Mouse (Mus musculus) embryonic facial prominence, embryonic 14.5 days (tissue): Measurements from ENCODE around the gene Samd13. TPM values are rescaled to one million over a fixed set of nuclear protein-coding genes. Genes with fewer than 3 reads are reported as not detected.

ENCODE experiments used
- ATAC-seq: fragments of 200-750 bp; cut with Nextera tagmentation; 2 replicates; pipeline ENCODE4 v1.8.0; 2017; ENCODE audit warnings: low read depth, moderate number of reproducible peaks, moderate TSS enrichment
- DNase-seq: peaks from one replicate; pipeline ENCODE4 v3.0.0-alpha.2; 2015; ENCODE audit warnings: low spot score
- H3K27ac ChIP-seq: fragments of 300-500 bp; sonication (generic); replicated peaks from 2 replicates; pipeline ENCODE4 v1.5.1; 2014; ENCODE audit warnings: low read depth, mild to moderate bottlenecking, low read length, moderate library complexity
- H3K27me3 ChIP-seq: fragments of 300-500 bp; sonication (generic); replicated peaks from 2 replicates; pipeline ENCODE4 v1.6.1; 2014; ENCODE audit warnings: low read length; ENCODE audit not compliant: control insufficient read depth, insufficient read depth
- H3K36me3 ChIP-seq: fragments of 300-500 bp; sonication (generic); 2 replicates; pipeline ENCODE4 v1.6.1; 2014; ENCODE audit warnings: low read length, mixed read lengths; ENCODE audit not compliant: control insufficient read depth, insufficient read depth
- H3K4me1 ChIP-seq: fragments of 300-500 bp; sonication (generic); 2 replicates; pipeline ENCODE4 v1.6.1; 2014; ENCODE audit warnings: antibody characterized with exemption, low read length; ENCODE audit not compliant: control insufficient read depth, insufficient read depth
- H3K4me2 ChIP-seq: fragments of 300-500 bp; sonication (generic); 2 replicates; pipeline ENCODE4 v1.6.1; 2014; ENCODE audit warnings: low read depth, mild to moderate bottlenecking, low read length, moderate library complexity, mixed read lengths
- H3K4me3 ChIP-seq: fragments of 300-500 bp; sonication (generic); 2 replicates; pipeline ENCODE4 v1.5.1; 2014; ENCODE audit warnings: low read depth, mild to moderate bottlenecking, low read length
- H3K9ac ChIP-seq: fragments of 300-500 bp; sonication (generic); 2 replicates; pipeline ENCODE4 v1.6.1; 2014; ENCODE audit warnings: low read depth, mild to moderate bottlenecking, low read length, moderate library complexity, mixed read lengths
- H3K9me3 ChIP-seq: fragments of 300-500 bp; sonication (generic); 2 replicates; pipeline ENCODE4 v1.6.1; 2016; ENCODE audit warnings: low read length; ENCODE audit not compliant: control insufficient read depth
- WGBS: fragments of 180-500 bp; shearing (Covaris S2); extraction: QIAGEN DNeasy Blood & Tissue Kit; methylation state at CpG from one replicate; pipeline ENCODE4 v1.1.7; 2014; 5-methylcytosine and 5-hydroxymethylcytosine counted together
- polyA plus RNA-seq: library from polyadenylated mRNA; unstranded; fragments of >200 nt; fragmentation: Nextera tagmentation; extraction: Ambion mirVana; gene quantifications from 2 replicates; pipeline ENCODE4 v1.2.1, GENCODE M21; 2014

Samd13 gene
- polyA plus RNA-seq, 1 experiment from 2014 or later = 1.3 TPM

DNA sequence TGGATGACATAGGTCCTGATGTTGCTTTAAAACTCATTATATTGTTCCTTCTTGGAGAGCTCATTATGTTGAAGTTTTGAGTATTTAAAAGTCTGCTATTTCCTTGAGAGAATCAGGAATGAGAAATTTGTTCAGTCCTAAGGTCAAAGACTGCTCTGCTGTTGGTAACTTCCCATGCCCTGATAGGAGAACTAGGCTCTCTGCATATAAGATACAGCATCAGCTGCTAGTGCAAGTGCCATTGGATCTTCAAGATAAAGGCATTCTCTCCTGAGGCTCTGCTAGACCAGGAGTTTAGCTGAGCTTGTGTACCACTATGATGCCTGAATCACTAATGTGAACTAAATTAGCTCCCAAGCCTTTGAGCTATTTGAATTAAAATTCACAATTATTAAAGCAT lies 67.4 kb downstream of the Samd13 start:
- H3K27ac ChIP-seq = no peak overlapping the region
- DNase-seq (no peak), ATAC-seq (no peak)
- no peak overlapping the region for H3K4me2 ChIP-seq
- H3K27me3 ChIP-seq = no peaks in the 10 kb centered on the region
- no peak overlapping the region for H3K4me3 ChIP-seq
- no peaks in the 10 kb centered on the region for H3K9me3 ChIP-seq
- no peaks in the 10 kb centered on the region for H3K36me3 ChIP-seq
- H3K9ac ChIP-seq = no peak overlapping the region
- H3K4me1 ChIP-seq = no peaks in the 10 kb centered on the region

DNA sequence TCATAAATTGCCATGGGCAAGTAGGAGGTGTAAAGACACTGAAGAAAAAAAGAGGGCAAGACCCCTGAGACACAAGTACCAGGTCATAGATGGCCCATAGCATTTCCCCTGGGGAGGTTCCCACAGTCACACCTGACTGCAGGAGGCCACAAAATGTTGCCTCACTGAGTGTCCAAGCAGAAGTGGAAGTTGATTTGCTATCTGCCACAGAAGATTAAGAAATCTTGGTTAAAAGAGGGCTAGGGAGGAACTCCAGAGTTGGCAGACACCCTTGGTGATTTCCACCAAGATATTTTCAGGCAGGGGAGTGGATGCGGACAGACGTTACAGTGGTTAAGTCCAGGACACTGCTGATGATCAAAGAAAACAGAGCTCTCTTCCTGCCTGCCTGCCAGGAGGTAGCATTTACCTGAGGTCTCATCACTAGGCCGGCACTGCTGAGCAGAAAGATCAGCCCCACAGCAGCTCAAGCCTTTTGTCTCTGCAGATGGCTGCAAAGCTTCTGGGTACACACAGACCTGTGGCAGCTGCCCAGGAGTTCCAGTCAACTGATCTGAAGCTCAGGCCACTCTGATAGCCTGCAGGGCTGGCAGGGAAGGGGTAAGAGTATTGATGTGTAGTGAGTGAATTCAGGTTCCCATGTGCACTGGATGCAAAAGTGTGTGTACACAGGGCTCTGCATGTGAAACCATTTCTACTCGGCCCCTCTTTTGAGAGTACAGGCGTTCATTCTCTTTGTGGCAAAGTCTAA lies 68.7 kb downstream of the Samd13 start:
- Histone ChIP-seq H3K36me3 (no peaks in the 10 kb centered on the region), H3K9ac (no peak overlapping the region), H3K4me3 (no peak overlapping the region), H3K4me1 (no peaks in the 10 kb centered on the region), H3K27me3 (no peaks in the 10 kb centered on the region), H3K4me2 (no peak overlapping the region), H3K9me3 (no peaks in the 10 kb centered on the region), H3K27ac (no peak overlapping the region)
- DNase-seq (no peak), ATAC-seq (no peak)
- 75% methylated on average over 5 of the region's 5 CpGs for WGBS

DNA sequence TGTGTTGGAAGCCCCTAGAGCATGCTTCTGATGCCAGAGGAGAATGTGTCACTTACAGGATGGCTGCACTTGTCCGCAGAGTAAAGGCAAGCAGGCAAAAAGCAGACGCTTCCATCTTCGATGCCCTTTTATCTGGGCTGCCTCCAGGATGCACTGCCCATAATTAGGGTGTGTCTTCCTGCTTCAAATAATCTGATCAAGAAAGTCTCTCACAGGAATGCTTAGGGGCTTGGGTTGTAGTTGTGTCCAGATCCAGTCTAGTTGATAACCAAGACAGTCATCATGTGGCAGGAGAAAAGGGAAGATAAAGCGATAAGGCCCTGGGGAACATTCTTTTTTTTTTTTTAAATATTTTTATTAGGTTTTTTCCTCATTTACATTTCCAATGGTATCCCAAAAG lies 69.9 kb downstream of the Samd13 start, which contains the start of gene Dnase2b:
TSS of gene Dnase2b (minus strand) at position 101 of the 400 bp plus-strand sequence.
- no peak within 1 kb of the TSS for H3K27ac ChIP-seq
- no peak for DNase-seq
- no peak within 1 kb of the TSS for H3K9ac ChIP-seq
- 92% methylated on average over 4 of the region's 4 CpGs for WGBS
- H3K4me1 ChIP-seq = no peaks in the 10 kb centered on the region; the same call in 1 of the 2 replicates
- H3K27me3 ChIP-seq = no peaks in the 10 kb centered on the region
- ATAC-seq = no peak
- no peaks in the 10 kb centered on the region for H3K9me3 ChIP-seq
- no peak within 1 kb of the TSS for H3K4me3 ChIP-seq
- no peak within 1 kb of the TSS for H3K4me2 ChIP-seq
- H3K36me3 ChIP-seq = no peaks in the 10 kb centered on the region

DNA sequence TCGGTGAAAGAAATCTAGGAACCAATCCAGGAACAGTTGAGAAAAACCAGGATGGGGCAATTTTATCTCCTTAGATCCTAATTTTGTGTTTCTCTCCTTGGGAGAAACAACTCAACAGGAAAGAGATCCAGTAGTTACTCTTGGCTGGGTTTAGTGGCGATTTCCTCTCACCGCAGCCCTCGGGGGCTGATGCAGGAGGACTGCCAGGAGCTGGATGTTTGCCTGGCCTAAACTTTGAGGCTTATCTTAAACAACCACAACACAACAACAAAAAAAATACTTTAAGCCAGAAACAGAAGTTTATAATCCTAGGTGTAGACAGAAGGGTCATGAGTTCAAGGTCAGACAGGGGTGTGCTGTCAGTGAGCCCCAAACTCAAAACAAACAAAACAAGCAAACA lies 73.6 kb downstream of the Samd13 start:
- Histone ChIP-seq H3K27me3 (no peaks in the 10 kb centered on the region), H3K27ac (no peak overlapping the region), H3K4me3 (no peak overlapping the region), H3K36me3 (no peaks in the 10 kb centered on the region), H3K9me3 (no peaks in the 10 kb centered on the region), H3K4me2 (no peak overlapping the region), H3K9ac (no peak overlapping the region), H3K4me1 (no peaks in the 10 kb centered on the region; the same call in 1 of the 2 replicates)
- WGBS = 74% methylated on average over 4 of the region's 4 CpGs
- peak; percentile 38 for DNase-seq
- ATAC-seq = no peak

DNA sequence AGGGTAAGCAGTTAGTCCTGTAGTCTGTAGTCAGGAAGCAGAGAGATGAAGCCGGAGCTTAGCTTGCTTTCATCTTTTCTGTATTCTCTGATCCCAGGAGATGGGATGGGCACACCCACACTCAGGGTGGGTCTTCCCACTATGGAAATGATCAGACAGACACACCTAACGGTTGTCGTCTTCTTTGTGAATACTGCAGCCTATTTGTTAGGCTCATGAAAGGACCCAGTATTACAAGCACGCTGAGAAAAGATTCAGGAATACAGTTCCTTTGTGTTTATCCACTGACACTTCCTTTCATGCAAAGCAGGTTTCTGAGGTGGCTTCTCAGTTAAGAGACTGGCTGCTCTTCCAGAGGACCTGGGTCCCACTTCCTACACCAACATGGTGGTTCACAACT lies 74.1 kb downstream of the Samd13 start:
- no peaks in the 10 kb centered on the region for H3K36me3 ChIP-seq
- no peak overlapping the region for H3K9ac ChIP-seq
- no peaks in the 10 kb centered on the region; the same call in 1 of the 2 replicates for H3K4me1 ChIP-seq
- no peaks in the 10 kb centered on the region for H3K9me3 ChIP-seq
- H3K4me2 ChIP-seq = no peak overlapping the region
- H3K27me3 ChIP-seq = no peaks in the 10 kb centered on the region
- H3K27ac ChIP-seq = no peak overlapping the region
- DNase-seq (no peak), ATAC-seq (no peak)
- 81% methylated on average over 4 of the region's 4 CpGs for WGBS
- H3K4me3 ChIP-seq = no peak overlapping the region

DNA sequence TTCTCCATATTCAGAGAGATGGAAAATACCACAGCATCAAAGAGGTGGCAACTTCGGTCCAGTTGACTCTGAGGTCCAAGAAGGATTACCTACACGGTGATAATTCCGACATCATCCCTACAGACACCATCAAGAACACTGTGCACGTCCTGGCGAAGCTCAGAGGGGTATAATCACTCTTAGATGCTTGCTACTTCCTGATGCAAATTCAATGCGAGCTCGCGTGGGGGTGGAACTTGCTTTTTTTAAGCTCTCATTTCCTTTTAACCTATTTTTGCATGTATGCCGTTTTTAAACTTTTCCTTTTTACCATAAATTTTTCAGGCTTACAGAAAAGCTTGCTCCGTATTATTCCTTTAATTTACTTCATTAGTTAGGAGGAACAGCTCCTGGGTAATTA lies 75.1 kb downstream of the Samd13 start:
- no peaks in the 10 kb centered on the region for H3K36me3 ChIP-seq
- no peaks in the 10 kb centered on the region for H3K27me3 ChIP-seq
- WGBS = 80% methylated on average over 10 of the region's 10 CpGs
- no peak for DNase-seq
- H3K9ac ChIP-seq = no peak overlapping the region
- no peak overlapping the region for H3K27ac ChIP-seq
- H3K9me3 ChIP-seq = no peaks in the 10 kb centered on the region
- no peaks in the 10 kb centered on the region; the same call in 1 of the 2 replicates for H3K4me1 ChIP-seq
- ATAC-seq = no peak
- no peak overlapping the region for H3K4me3 ChIP-seq
- H3K4me2 ChIP-seq = no peak overlapping the region

DNA sequence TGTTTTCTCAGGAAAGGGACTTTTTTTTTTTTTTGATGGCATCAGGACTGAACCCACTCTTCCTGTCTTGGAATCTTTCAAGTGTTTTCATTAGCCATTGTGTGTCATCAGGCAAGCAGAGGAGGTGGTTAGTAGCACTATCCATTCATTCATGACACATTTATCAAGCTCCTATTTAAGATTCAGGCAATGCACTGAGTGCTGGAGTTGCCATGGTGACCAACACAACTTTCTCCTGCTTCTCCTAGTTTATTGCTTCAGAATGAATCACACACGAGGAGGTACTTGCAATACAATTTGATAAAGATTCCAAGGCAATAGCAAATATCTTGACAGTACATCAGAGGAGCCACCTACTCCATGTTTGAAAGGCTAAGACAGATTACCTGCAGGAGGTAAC lies 78.0 kb downstream of the Samd13 start:
- Histone ChIP-seq H3K9ac (no peak overlapping the region), H3K36me3 (no peaks in the 10 kb centered on the region), H3K4me3 (no peak overlapping the region), H3K27me3 (no peaks in the 10 kb centered on the region), H3K9me3 (no peaks in the 10 kb centered on the region), H3K4me2 (no peak overlapping the region), H3K27ac (no peak overlapping the region), H3K4me1 (no peaks in the 10 kb centered on the region; the same call in 1 of the 2 replicates)
- DNase-seq (no peak), ATAC-seq (no peak)
- WGBS = 37% methylated on average over 1 of the region's 1 CpGs

DNA sequence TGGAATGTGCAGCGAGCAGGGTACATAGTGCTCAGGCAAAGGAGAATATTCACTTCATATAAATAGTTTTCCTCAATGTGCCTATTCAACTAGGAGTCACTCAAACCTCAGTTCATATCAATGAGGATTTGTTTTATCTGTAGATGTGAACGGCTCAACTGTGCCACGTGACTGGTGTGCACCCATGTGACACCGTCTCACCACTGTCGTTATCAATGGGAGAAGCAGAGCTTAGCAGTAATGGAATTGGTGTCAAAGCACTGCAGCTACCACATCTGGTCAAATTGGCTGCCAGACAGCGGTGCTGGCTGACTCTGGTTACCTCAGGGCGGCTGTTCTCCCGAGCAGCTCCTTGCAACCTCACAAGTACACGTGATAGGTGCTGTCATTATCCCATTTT lies 80.7 kb downstream of the Samd13 start:
- H3K36me3 ChIP-seq = no peaks in the 10 kb centered on the region
- H3K4me3 ChIP-seq = no peak overlapping the region
- WGBS = 81% methylated on average over 9 of the region's 9 CpGs
- H3K4me1 ChIP-seq = no peaks in the 10 kb centered on the region
- no peak for DNase-seq
- no peaks in the 10 kb centered on the region for H3K27me3 ChIP-seq
- no peaks in the 10 kb centered on the region for H3K9me3 ChIP-seq
- no peak overlapping the region for H3K27ac ChIP-seq
- no peak overlapping the region for H3K9ac ChIP-seq
- ATAC-seq = no peak
- H3K4me2 ChIP-seq = no peak overlapping the region

DNA sequence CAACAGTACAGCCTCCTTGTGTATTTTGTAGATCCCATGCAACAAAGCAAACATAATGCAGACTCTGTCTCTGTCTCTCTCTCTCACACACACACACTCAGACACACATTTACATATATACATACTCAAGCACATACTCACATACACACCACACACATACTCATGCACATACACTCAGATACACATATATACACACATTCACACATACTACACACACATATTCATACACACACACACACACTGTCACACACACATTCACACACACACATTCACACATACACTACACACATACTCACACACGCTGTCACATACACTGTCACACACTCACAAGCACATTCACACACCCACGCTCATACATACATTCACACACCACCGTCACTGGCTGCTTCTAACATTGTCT lies 82.9 kb downstream of the Samd13 start:
- Histone ChIP-seq H3K27ac (no peak overlapping the region), H3K4me1 (no peaks in the 10 kb centered on the region), H3K9ac (no peak overlapping the region), H3K9me3 (no peaks in the 10 kb centered on the region), H3K4me2 (no peak overlapping the region), H3K4me3 (no peak overlapping the region), H3K27me3 (no peaks in the 10 kb centered on the region), H3K36me3 (no peaks in the 10 kb centered on the region)
- DNase-seq (no peak), ATAC-seq (no peak)
- 91% methylated on average over 3 of the region's 3 CpGs for WGBS
